Mouse (Mus musculus) bone marrow macrophage, adult 2 months (primary cell): ENCODE results near the gene Slco3a1.

ENCODE experiments used
- CTCF ChIP-seq: IDR thresholded peaks from 2 replicates; pipeline ENCODE4 v1.5.1; 2012; ENCODE audit warnings: low read depth, mild to moderate bottlenecking, low read length, moderate library complexity
- POLR2A ChIP-seq: IDR thresholded peaks from 2 replicates; pipeline ENCODE4 v1.6.1; 2012; ENCODE audit warnings: mild to moderate bottlenecking, low read depth, low read length, borderline replicate concordance

- TF ChIP-seq CTCF (no peak), POLR2A (no peak)
Measured at GRCm38 (mm10) chr7:74529877-74530276, 24.7 kb downstream of the Slco3a1 start.
